Mouse (Mus musculus) ES-Bruce4 (cell line): Measurements from ENCODE around the gene Gm10842. TPM values are rescaled to one million over a fixed set of nuclear protein-coding genes. Genes with fewer than 3 reads are reported as not detected.
"Not testable (repeated sequence)": the region's sequence is repeated elsewhere in the genome, so short reads cannot be mapped to it uniquely, and the experiment has no call there.

ENCODE experiments used
- H3K27ac ChIP-seq: 2 replicates; pipeline ENCODE4 v1.5.1; 2012; ENCODE audit warnings: low read length, inconsistent platforms; ENCODE audit not compliant: insufficient read depth
- H3K27me3 ChIP-seq: 2 replicates; pipeline ENCODE4 v1.6.1; 2012; ENCODE audit warnings: mild to moderate bottlenecking, low read length, inconsistent platforms; ENCODE audit not compliant: control insufficient read depth, poor library complexity, insufficient read depth, severe bottlenecking
- H3K36me3 ChIP-seq: 2 replicates; pipeline ENCODE4 v1.6.1; 2012; ENCODE audit warnings: inconsistent platforms, mild to moderate bottlenecking, low read length, moderate library complexity; ENCODE audit not compliant: control insufficient read depth, poor library complexity, insufficient read depth, severe bottlenecking
- H3K4me1 ChIP-seq: one replicate; pipeline ENCODE4 v1.8.1; 2011; ENCODE audit warnings: low read length; ENCODE audit not compliant: control insufficient read depth, insufficient read depth
- H3K4me3 ChIP-seq: 2 replicates; pipeline ENCODE4 v1.5.1; 2011; ENCODE audit warnings: low read depth, mild to moderate bottlenecking, low read length
- H3K9ac ChIP-seq: 2 replicates; pipeline ENCODE4 v1.6.1; 2012; ENCODE audit warnings: low read depth, mild to moderate bottlenecking, inconsistent platforms; ENCODE audit not compliant: poor library complexity, severe bottlenecking
- H3K9me3 ChIP-seq: replicated peaks from 2 replicates; pipeline ENCODE4 v1.6.1; 2012; ENCODE audit warnings: mild to moderate bottlenecking, low read length, inconsistent platforms; ENCODE audit not compliant: control insufficient read depth, poor library complexity, insufficient read depth, severe bottlenecking
- CTCF ChIP-seq: IDR thresholded peaks from one replicate; pipeline ENCODE4 v1.8.1; 2011; ENCODE audit warnings: low read depth, low read length
- EP300 ChIP-seq: IDR thresholded peaks from 2 replicates; pipeline ENCODE4 v1.6.1; 2011; ENCODE audit warnings: low read depth, low read length; ENCODE audit not compliant: insufficient read depth
- POLR2A ChIP-seq: IDR thresholded peaks from one replicate; pipeline ENCODE4 v1.8.1; 2011; ENCODE audit warnings: low read length; ENCODE audit not compliant: insufficient read depth
- polyA plus RNA-seq: library from polyadenylated mRNA; stranded (reverse); fragments of >200 nt; gene quantifications from 2 replicates; pipeline ENCODE4 v1.2.4, GENCODE M21; 2011; ENCODE audit warnings: low read depth; ENCODE audit not compliant: missing spikeins, insufficient read depth, insufficient read length

Gene Gm10842
- polyA plus RNA-seq: not detected in 2 replicates

DNA sequence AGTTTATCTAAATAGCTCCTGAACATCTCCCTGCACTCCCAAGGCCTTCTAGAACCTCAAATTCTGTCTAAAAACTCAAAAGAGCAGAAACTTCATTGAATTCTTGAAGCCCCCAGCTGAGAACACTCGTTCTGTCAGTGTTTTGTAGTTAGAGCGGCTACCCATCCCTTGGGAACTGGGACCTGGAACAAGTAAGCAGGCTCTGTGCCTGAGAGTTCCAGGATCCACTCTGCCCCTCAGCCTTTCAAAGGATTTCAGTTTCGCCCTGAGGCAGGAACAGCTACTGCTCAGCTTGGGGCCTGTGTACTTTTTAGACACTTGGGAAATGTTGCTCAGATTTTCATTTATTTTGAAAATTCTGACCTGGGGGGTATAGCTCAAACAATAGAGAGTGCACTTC, at the start of gene Gm10842:
Gm10842 (plus strand) TSS at position 301 of the 400 bp plus-strand sequence.
- Histone ChIP-seq H3K27me3 (no peaks in the 10 kb centered on the region), H3K9me3 (no peaks in the 10 kb centered on the region), H3K27ac (no peak within 1 kb of the TSS), H3K9ac (no peak within 1 kb of the TSS), H3K36me3 (no peaks in the 10 kb centered on the region), H3K4me3 (no peak within 1 kb of the TSS), H3K4me1 (peaks cover 2% of the 10 kb centered on the region)
- no peak for TF ChIP-seq POLR2A
- TF ChIP-seq EP300: no peak
- TF ChIP-seq CTCF: no peak

DNA sequence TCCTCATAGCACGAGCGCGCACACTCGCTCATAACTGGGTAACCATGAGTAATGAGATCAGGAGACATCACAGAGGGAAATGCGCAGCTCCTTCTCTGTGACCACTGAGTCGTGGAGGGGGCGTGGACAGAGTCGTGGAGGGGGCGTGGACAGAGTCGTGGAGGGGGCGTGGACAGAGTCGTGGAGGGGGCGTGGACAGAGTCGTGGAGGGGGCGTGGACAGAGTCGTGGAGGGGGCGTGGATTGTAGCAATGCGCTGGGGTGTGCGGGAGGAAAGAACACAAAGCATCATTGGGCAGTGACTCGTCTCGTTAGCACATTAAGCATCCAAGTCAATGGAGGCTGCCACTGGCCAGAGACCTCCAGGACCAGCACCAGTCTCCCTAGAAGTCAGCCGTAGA, 34.2 kb upstream of the Gm10842 start:
- not testable (repeated sequence) for H3K9ac ChIP-seq, H3K4me3 ChIP-seq, H3K36me3 ChIP-seq, H3K27ac ChIP-seq, H3K9me3 ChIP-seq, H3K27me3 ChIP-seq, H3K4me1 ChIP-seq

DNA sequence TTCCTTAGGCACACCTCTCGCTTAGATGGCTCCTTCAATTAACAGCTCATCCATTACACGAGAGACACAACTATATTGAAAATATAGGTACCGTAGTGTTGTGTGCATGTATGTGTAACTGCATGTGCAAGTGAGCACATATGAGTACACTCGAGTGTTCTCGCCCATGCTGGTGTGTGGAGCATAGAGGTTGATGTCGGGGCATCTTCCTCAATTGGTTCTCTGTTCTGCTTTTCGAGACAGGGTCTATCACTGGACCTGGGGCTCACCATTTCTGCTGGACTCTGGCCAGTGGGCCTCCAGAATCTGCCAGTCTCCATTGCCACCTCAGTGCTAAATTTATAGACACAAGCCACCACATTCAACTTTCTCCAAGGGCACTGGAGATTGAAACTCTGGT, 28.9 kb upstream of the Gm10842 start:
- H3K9ac ChIP-seq: no peak overlapping the region
- no peak overlapping the region for H3K27ac ChIP-seq
- no peaks in the 10 kb centered on the region for H3K27me3 ChIP-seq
- TF ChIP-seq EP300 (no peak), POLR2A (no peak)
- no peaks in the 10 kb centered on the region for H3K9me3 ChIP-seq
- H3K4me3 ChIP-seq: no peak overlapping the region
- H3K36me3 ChIP-seq: no peaks in the 10 kb centered on the region
- no peaks in the 10 kb centered on the region for H3K4me1 ChIP-seq

DNA sequence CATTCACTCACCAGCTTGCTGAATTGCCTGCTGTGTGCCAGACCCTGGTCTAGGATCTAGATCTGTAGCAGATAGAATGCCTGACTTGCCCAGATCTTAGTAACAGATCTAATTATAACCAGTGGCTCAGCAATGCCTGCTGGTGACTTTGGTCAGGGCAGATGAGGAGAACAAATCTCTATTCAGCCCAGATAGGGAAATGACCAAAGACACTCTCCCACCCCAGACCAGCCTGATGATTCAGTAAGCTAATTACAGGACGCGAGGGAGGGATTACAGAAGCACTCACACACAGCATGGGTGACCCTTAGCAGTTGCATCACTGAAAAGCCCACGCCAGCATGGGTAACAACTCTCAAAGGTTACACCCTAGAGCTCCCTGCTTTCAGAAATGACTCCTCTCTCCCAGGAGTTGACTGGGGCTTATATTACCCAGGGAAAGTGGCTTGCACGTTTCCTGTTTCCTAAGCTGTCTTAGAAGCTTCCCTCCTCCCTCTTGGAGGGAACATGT, 26.1 kb upstream of the Gm10842 start:
- Histone ChIP-seq H3K27me3 (no peaks in the 10 kb centered on the region), H3K9ac (no peak overlapping the region), H3K9me3 (no peaks in the 10 kb centered on the region), H3K4me3 (no peak overlapping the region), H3K4me1 (no peaks in the 10 kb centered on the region), H3K36me3 (no peaks in the 10 kb centered on the region), H3K27ac (no peak overlapping the region)
- TF ChIP-seq POLR2A: no peak
- TF ChIP-seq CTCF: no peak
- TF ChIP-seq EP300: no peak

DNA sequence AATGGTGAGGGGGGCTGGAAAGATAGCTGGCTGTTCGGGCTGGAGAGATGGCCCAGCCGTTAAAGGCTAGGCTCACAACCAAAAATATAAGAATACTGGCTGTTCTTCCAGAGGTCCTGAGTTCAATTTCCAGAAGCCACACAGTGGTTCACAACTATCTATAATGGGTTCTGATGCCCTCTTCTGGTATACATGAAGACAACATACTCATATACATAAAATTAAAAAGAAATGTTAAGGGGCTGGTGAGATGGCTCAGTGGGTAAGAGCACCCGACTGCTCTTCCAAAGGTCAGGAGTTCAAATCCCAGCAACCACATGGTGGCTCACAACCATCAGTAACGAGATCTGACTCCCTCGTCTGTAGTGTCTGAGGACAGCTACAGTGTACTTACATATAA, 24.9 kb upstream of the Gm10842 start:
- H3K4me1 ChIP-seq, H3K4me3 ChIP-seq, H3K27me3 ChIP-seq, H3K27ac ChIP-seq, H3K36me3 ChIP-seq, H3K9ac ChIP-seq, H3K9me3 ChIP-seq: not testable (repeated sequence)

DNA sequence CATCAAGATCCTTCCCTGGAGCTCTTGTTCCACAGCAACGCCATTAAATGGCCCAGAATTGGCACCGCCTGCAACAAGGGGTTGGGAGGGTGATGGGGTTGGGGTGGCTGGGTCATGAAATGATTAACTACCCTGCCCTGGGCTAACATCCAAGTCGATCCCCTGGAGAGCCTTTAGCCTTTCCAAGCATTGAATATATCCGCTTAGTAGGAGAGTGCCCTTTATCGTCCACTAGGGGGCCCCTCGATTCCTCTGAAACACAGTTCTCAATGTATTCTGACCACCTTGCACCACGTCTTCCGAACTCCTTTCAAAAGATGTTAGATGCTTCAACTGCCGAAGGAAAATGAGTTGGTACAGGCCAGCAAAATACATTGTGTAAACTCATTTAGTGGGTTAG, 22.7 kb upstream of the Gm10842 start:
- no peaks in the 10 kb centered on the region for H3K9me3 ChIP-seq
- H3K27me3 ChIP-seq: no peaks in the 10 kb centered on the region
- H3K36me3 ChIP-seq: peaks cover 6% of the 10 kb centered on the region
- no peak overlapping the region for H3K4me3 ChIP-seq
- H3K4me1 ChIP-seq: no peaks in the 10 kb centered on the region
- H3K9ac ChIP-seq: peak overlapping the region; percentile 45
- no peak overlapping the region for H3K27ac ChIP-seq
- TF ChIP-seq EP300 (no peak), CTCF (peak; percentile 19), POLR2A (no peak)
